Mouse (Mus musculus): ENCODE data around the gene Mettl15. TPM values are rescaled to one million over a fixed set of nuclear protein-coding genes. Genes with fewer than 3 reads are reported as not detected.

Mettl15 gene
- total and polyA plus RNA-seq, 3 experiments, result 5.1 to 11.5 (median 5.6) TPM

- DNase-seq (ENCODE audit: extremely low read depth), result no peak
- dilution Hi-C loops (cut with MboI; ENCODE audit: extremely low pct_ligation_motif_present, extremely low pct_unique_long_range_greater_than_20kb, low sequenced_read_pairs) (no loop called here), in situ Hi-C loops (cut with MboI; ENCODE audit: low pct_ligation_motif_present, low pct_unique_long_range_greater_than_20kb, low sequenced_read_pairs) (no loop called here)
- Histone ChIP-seq H3K4me2 (ENCODE audit: insufficient read depth, low read depth, poor library complexity, severe bottlenecking) (no peak overlapping the region), H3K4me3 (replicated peaks in 1 of 3; ENCODE audit: low read depth in 2 of 3, low read length in 2 of 3, poor library complexity in 1 of 3) (no peak overlapping the region), H3K27me3 (replicated peaks) (no peaks in the 10 kb centered on the region), H3K36me3 (replicated peaks in 1 of 2; ENCODE audit: control insufficient read depth in 1 of 2, insufficient read depth in 1 of 2, low read length in 1 of 2) (no peaks in the 10 kb centered on the region), H3K27ac (ENCODE audit: insufficient read depth, low read depth) (no peak overlapping the region), H3K9ac (ENCODE audit: insufficient read depth, low read depth) (no peak overlapping the region), H3K4me1 (ENCODE audit: control insufficient read depth in 1 of 2, insufficient read depth in 2 of 2) (no peaks in the 10 kb centered on the region), H3K9me3 (replicated peaks; ENCODE audit: low read length) (no peaks in the 10 kb centered on the region), H3K79me2 (replicated peaks; ENCODE audit: control insufficient read depth, extremely low read depth, insufficient read depth, poor library complexity, severe bottlenecking) (no peaks in the 10 kb centered on the region)
- no peak for TF ChIP-seq ZKSCAN1 (IDR thresholded peaks at IDR 0.05; ENCODE audit: borderline replicate concordance, low read depth, low read length)
- TF ChIP-seq BHLHE40 (IDR thresholded peaks at IDR 0.05; ENCODE audit: low read depth, low read length), result no peak
- TF ChIP-seq CTCF (conservative IDR thresholded peaks at IDR 0.05 in 1 of 2, IDR thresholded peaks at IDR 0.05 in 1 of 2; ENCODE audit: low read depth in 2 of 2, low read length in 2 of 2), result no peak
- TF ChIP-seq GABPA (IDR thresholded peaks at IDR 0.05; ENCODE audit: insufficient replicate concordance, low read depth, low read length), result no peak
Observed at GRCm38 (mm10) chr2:109130718-109131117, 149.8 kb downstream of the Mettl15 start.

- Histone ChIP-seq H3K27me3 (replicated peaks) (no peaks in the 10 kb centered on the region), H3K4me3 (replicated peaks in 1 of 3; ENCODE audit: low read depth in 2 of 3, low read length in 2 of 3, poor library complexity in 1 of 3) (no peak overlapping the region), H3K4me1 (ENCODE audit: control insufficient read depth in 1 of 2, insufficient read depth in 2 of 2) (no peaks in the 10 kb centered on the region), H3K27ac (ENCODE audit: insufficient read depth, low read depth) (no peak overlapping the region), H3K36me3 (replicated peaks in 1 of 2; ENCODE audit: control insufficient read depth in 1 of 2, insufficient read depth in 1 of 2, low read length in 1 of 2) (no peaks in the 10 kb centered on the region), H3K9me3 (replicated peaks; ENCODE audit: low read length) (no peaks in the 10 kb centered on the region), H3K4me2 (ENCODE audit: insufficient read depth, low read depth, poor library complexity, severe bottlenecking) (no peak overlapping the region), H3K9ac (ENCODE audit: insufficient read depth, low read depth) (no peak overlapping the region), H3K79me2 (replicated peaks; ENCODE audit: control insufficient read depth, extremely low read depth, insufficient read depth, poor library complexity, severe bottlenecking) (no peaks in the 10 kb centered on the region)
- dilution Hi-C loops (cut with MboI; ENCODE audit: extremely low pct_ligation_motif_present, extremely low pct_unique_long_range_greater_than_20kb, low sequenced_read_pairs) (no loop called here), in situ Hi-C loops (cut with MboI; ENCODE audit: low pct_ligation_motif_present, low pct_unique_long_range_greater_than_20kb, low sequenced_read_pairs) (no loop called here)
- no peak for TF ChIP-seq NRF1 (IDR thresholded peaks at IDR 0.05; ENCODE audit: low read depth, low read length)
- TF ChIP-seq JUN (IDR thresholded peaks at IDR 0.05; ENCODE audit: insufficient read depth, low read depth, low read length), result no peak
- TF ChIP-seq MXI1 (IDR thresholded peaks at IDR 0.05; ENCODE audit: low read depth, low read length), result no peak
- TF ChIP-seq MAFK (IDR thresholded peaks at IDR 0.05; ENCODE audit: insufficient replicate concordance, low read length), result no peak
- TF ChIP-seq ZNF384 (IDR thresholded peaks at IDR 0.05; ENCODE audit: low read depth, low read length), result no peak
- no peak for TF ChIP-seq MYC (IDR thresholded peaks at IDR 0.05; ENCODE audit: low read depth, low read length)
- TF ChIP-seq KAT2A (IDR thresholded peaks at IDR 0.05; ENCODE audit: insufficient replicate concordance, low read length), result no peak
- no peak for TF ChIP-seq ZKSCAN1 (IDR thresholded peaks at IDR 0.05; ENCODE audit: borderline replicate concordance, low read depth, low read length)
- no peak for TF ChIP-seq IRF4 (IDR thresholded peaks at IDR 0.05; ENCODE audit: low read depth, low read length)
- TF ChIP-seq ETS1 (conservative IDR thresholded peaks at IDR 0.05; ENCODE audit: low read depth, low read length), result no peak
- no peak for TF ChIP-seq EP300 (IDR thresholded peaks at IDR 0.05; ENCODE audit: low read length)
- TF ChIP-seq NELFE (IDR thresholded peaks at IDR 0.05; ENCODE audit: low read depth, low read length), result no peak
- no peak for TF ChIP-seq BHLHE40 (IDR thresholded peaks at IDR 0.05; ENCODE audit: low read depth, low read length)
- TF ChIP-seq E2F4 (IDR thresholded peaks at IDR 0.05; ENCODE audit: insufficient replicate concordance, low read depth, low read length), result no peak
- TF ChIP-seq MAX (IDR thresholded peaks at IDR 0.05; ENCODE audit: low read length), result no peak
- no peak for TF ChIP-seq RAD21 (IDR thresholded peaks at IDR 0.05; ENCODE audit: low read depth, low read length)
- no peak for TF ChIP-seq MEF2A (IDR thresholded peaks at IDR 0.05; ENCODE audit: borderline replicate concordance, low read depth, low read length)
- no peak for DNase-seq (ENCODE audit: extremely low read depth)
Observed at GRCm38 (mm10) chr2:109129921-109130320, 150.6 kb downstream of the Mettl15 start.

Data from CH12.LX (cell line).